Mouse (Mus musculus) kidney, adult 2 months (tissue): Measurements from ENCODE around the gene St14. TPM values are rescaled to one million over a fixed set of nuclear protein-coding genes. Genes with fewer than 3 reads are reported as not detected.

Source experiments
- DNase-seq: peaks from one replicate; pipeline ENCODE4 v3.0.0; 2021
- H3K27ac ChIP-seq: fragments of 200-500 bp; 2 replicates; pipeline ENCODE4 v1.5.1; 2012; ENCODE audit warnings: low read depth, low read length, control low read depth, inconsistent platforms; ENCODE audit not compliant: insufficient read depth
- H3K27me3 ChIP-seq: fragments of 200-500 bp; replicated peaks from 2 replicates; pipeline ENCODE4 v1.6.1; 2012; ENCODE audit warnings: mild to moderate bottlenecking, moderate library complexity, low read length, inconsistent platforms; ENCODE audit not compliant: control insufficient read depth, insufficient read depth
- H3K36me3 ChIP-seq: fragments of 200-500 bp; 2 replicates; pipeline ENCODE4 v1.6.1; 2012; ENCODE audit warnings: mild to moderate bottlenecking, moderate library complexity, low read length, inconsistent platforms; ENCODE audit not compliant: control insufficient read depth, insufficient read depth
- H3K4me1 ChIP-seq: fragments of 200-500 bp; 2 replicates; pipeline ENCODE4 v1.6.1; 2011; ENCODE audit warnings: low read length; ENCODE audit not compliant: control insufficient read depth, insufficient read depth
- H3K4me3 ChIP-seq: fragments of 200-500 bp; 2 replicates; pipeline ENCODE4 v1.5.1; 2011; ENCODE audit warnings: mild to moderate bottlenecking, low read depth, low read length, control low read depth; ENCODE audit not compliant: insufficient read depth
- CTCF ChIP-seq: fragments of 200-500 bp; conservative IDR thresholded peaks from 2 replicates; pipeline ENCODE4 v1.5.1; 2011; ENCODE audit warnings: low read depth, mild to moderate bottlenecking, control low read depth, low read length, moderate library complexity, mixed read lengths; ENCODE audit not compliant: insufficient read depth, insufficient read length
- POLR2A ChIP-seq: fragments of 200-500 bp; IDR thresholded peaks from one replicate; pipeline ENCODE4 v1.6.1; 2011; ENCODE audit warnings: low read depth, low read length, control low read depth
- WGBS: fragments of 180-500 bp; shearing (Covaris S2); methylation state at CpG from one replicate; pipeline ENCODE4 v1.1.7; 2018; 5-methylcytosine and 5-hydroxymethylcytosine counted together
- polyA plus RNA-seq: library from polyadenylated mRNA; depleted of rRNA; stranded (reverse); fragments of >200 nt; gene quantifications from 2 replicates; pipeline ENCODE4 v1.2.3, GENCODE M21; 2012

St14 gene
- polyA plus RNA-seq, 1 experiment: 62.8 TPM

DNA sequence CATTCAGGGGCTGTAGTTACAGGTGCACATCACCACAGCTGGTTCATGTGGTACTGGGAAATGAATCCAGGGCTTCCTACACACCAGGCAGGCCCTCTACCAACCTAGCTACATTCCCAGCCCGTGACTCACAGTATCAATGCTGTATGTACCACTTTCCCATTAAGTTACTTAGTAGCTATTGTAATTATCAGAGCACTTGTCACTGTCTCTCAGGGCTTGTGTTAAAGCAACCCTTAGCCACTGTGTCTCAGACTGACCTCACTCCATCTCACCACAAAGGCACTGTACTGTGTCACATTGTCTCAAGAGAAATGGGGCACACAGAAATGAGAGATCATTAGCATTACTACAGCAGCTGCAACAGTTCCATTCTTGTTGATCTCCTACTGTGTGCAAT is 11.3 kb upstream of the St14 start:
- peaks cover 5% of the 10 kb centered on the region for H3K4me1 ChIP-seq
- H3K27ac ChIP-seq: no peak overlapping the region
- no peak for DNase-seq
- no peaks in the 10 kb centered on the region for H3K36me3 ChIP-seq
- no peak overlapping the region for H3K4me3 ChIP-seq
- 88% methylated on average over 1 of the region's 1 CpGs for WGBS
- no peaks in the 10 kb centered on the region for H3K27me3 ChIP-seq
- TF ChIP-seq CTCF (no peak), POLR2A (no peak)

- H3K4me1 ChIP-seq: no peaks in the 10 kb centered on the region
- WGBS: 81% methylated on average over 5 of the region's 5 CpGs
- H3K36me3 ChIP-seq: no peaks in the 10 kb centered on the region
- no peak overlapping the region for H3K4me3 ChIP-seq
- H3K27me3 ChIP-seq: 0 out of 2 replicates have a peak, but pooled peaks cover 2% of the 10 kb centered on the region
- no peak for DNase-seq
- TF ChIP-seq CTCF: no peak
- no peak for TF ChIP-seq POLR2A
- no peak overlapping the region for H3K27ac ChIP-seq
Observed at GRCm38 (mm10) chr9:31133131-31133530, 1.5 kb upstream of the St14 start.

GRCm38 (mm10) chr9:31130357-31131204 is 1.1 kb downstream of the St14 start:
- DNase-seq: no peak
- Histone ChIP-seq H3K27me3 (0 out of 2 replicates have a peak, but pooled peaks cover 2% of the 10 kb centered on the region), H3K36me3 (no peaks in the 10 kb centered on the region), H3K4me3 (peak overlapping the region; percentile 91), H3K4me1 (no peaks in the 10 kb centered on the region), H3K27ac (peak overlapping the region; percentile 78)
- no peak for TF ChIP-seq CTCF
- TF ChIP-seq POLR2A: no peak
- WGBS: 8% methylated on average over 26 of the region's 26 CpGs

- Histone ChIP-seq H3K4me3 (peak overlapping the region; percentile 91), H3K27me3 (0 out of 2 replicates have a peak, but pooled peaks cover 2% of the 10 kb centered on the region), H3K36me3 (no peaks in the 10 kb centered on the region), H3K27ac (0 out of 2 replicates have a peak overlapping the region, but pooled peaks have one; percentile 78), H3K4me1 (no peaks in the 10 kb centered on the region)
- TF ChIP-seq CTCF (no peak), POLR2A (no peak)
- WGBS: 45% methylated on average over 8 of the region's 8 CpGs
- DNase-seq: no peak
Observed at GRCm38 (mm10) chr9:31129956-31130355, 1.7 kb downstream of the St14 start.

DNA sequence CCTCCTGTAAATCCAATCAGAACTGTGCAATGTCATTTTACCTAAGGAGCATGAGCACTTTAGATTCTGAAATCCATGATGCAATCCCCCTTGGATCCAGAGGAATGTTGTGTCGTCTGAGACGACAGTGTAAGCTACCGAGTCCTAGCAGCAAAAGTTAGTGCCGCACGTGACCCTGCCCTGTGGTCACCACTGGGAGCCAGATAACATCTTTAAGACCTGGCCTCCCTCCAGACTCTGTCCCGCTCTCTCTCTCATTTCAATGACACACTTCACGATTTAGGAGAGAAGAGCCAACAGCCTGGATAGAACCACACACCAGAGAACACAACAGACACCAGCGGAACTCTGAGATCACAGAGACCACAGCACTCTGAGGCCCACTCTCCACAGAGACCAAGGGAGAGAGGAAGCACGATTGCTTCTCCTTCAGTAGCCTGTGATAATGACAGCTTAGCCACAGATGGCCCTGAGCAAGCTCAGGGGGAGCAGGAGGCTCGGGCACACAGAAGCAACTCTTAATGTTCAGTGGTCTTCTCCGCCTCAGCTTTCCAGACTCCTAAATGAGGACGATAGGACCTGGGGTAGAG is 3.7 kb downstream of the St14 start:
- DNase-seq: peak; percentile 48
- H3K36me3 ChIP-seq: no peaks in the 10 kb centered on the region
- H3K27ac ChIP-seq: no peak overlapping the region
- H3K27me3 ChIP-seq: 0 out of 2 replicates have a peak, but pooled peaks cover 2% of the 10 kb centered on the region
- 53% methylated on average over 12 of the region's 12 CpGs for WGBS
- no peak overlapping the region for H3K4me3 ChIP-seq
- H3K4me1 ChIP-seq: no peaks in the 10 kb centered on the region
- TF ChIP-seq CTCF (no peak), POLR2A (no peak)

DNA sequence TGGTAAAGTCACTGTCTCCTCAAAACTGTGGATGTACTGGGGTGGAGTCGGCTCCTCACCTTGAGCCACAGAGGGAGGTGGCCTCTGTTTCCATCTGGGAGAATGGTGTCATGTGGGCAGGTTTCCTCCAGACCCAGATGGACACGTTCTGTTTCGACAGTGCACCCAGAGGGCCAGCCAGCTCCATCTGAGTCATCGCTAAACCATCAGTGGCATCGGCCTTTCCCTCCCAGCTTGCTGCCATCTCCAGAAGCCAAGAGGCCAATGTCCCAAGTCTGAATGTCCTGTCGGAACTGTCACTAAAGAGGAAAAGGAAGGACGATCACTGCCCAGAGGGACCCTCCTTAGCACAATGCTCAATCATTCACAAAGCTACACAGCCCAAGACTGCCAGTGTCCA is 5.6 kb downstream of the St14 start:
- Histone ChIP-seq H3K27ac (no peak overlapping the region), H3K36me3 (no peaks in the 10 kb centered on the region)
- TF ChIP-seq CTCF: no peak
- TF ChIP-seq POLR2A: no peak

GRCm38 (mm10) chr9:31122464-31123030 is 9.1 kb downstream of the St14 start:
- Histone ChIP-seq H3K4me1 (no peaks in the 10 kb centered on the region), H3K4me3 (no peak overlapping the region), H3K36me3 (no peaks in the 10 kb centered on the region), H3K27me3 (no peaks in the 10 kb centered on the region), H3K27ac (no peak overlapping the region)
- DNase-seq: no peak
- TF ChIP-seq POLR2A (no peak), CTCF (no peak)
- 43% methylated on average over 13 of the region's 13 CpGs for WGBS

More for the DNA sequence above, 5.6 kb downstream of the St14 start:
- no peak for DNase-seq
- H3K27me3 ChIP-seq: no peaks in the 10 kb centered on the region
- 78% methylated on average over 7 of the region's 7 CpGs for WGBS
- no peak overlapping the region for H3K4me3 ChIP-seq
- no peaks in the 10 kb centered on the region for H3K4me1 ChIP-seq
